Mouse (Mus musculus) forebrain, embryonic 13.5 days (tissue): ENCODE results near the gene Zfp94. TPM values are rescaled to one million over a fixed set of nuclear protein-coding genes. Genes with fewer than 3 reads are reported as not detected.

Experiments used
- ATAC-seq: fragments of 200-750 bp; cut with Nextera tagmentation; 2 replicates; pipeline ENCODE4 v1.8.0; 2017
- H3K27ac ChIP-seq: fragments of 300-500 bp; sonication (generic); 2 replicates; pipeline ENCODE4 v1.5.1; 2015; ENCODE audit warnings: inconsistent platforms, mild to moderate bottlenecking, moderate library complexity
- H3K27me3 ChIP-seq: fragments of 300-500 bp; sonication (generic); 2 replicates; pipeline ENCODE4 v1.6.1; 2015; ENCODE audit warnings: mild to moderate bottlenecking, inconsistent platforms
- H3K36me3 ChIP-seq: fragments of 300-500 bp; sonication (generic); 2 replicates; pipeline ENCODE4 v1.6.1; 2015; ENCODE audit warnings: mild to moderate bottlenecking, inconsistent platforms; ENCODE audit not compliant: poor library complexity, severe bottlenecking
- H3K4me1 ChIP-seq: fragments of 300-500 bp; sonication (generic); 2 replicates; pipeline ENCODE4 v1.6.1; 2015; ENCODE audit warnings: inconsistent platforms
- H3K4me2 ChIP-seq: fragments of 300-500 bp; sonication (generic); 2 replicates; pipeline ENCODE4 v1.6.1; 2015; ENCODE audit warnings: inconsistent platforms, mild to moderate bottlenecking, moderate library complexity
- H3K4me3 ChIP-seq: fragments of 300-500 bp; sonication (generic); 2 replicates; pipeline ENCODE4 v1.5.1; 2015; ENCODE audit warnings: mild to moderate bottlenecking, inconsistent platforms
- H3K9ac ChIP-seq: fragments of 300-500 bp; sonication (generic); 2 replicates; pipeline ENCODE4 v1.6.1; 2015; ENCODE audit warnings: mild to moderate bottlenecking, inconsistent platforms
- H3K9me3 ChIP-seq: fragments of 300-500 bp; sonication (generic); replicated peaks from 2 replicates; pipeline ENCODE4 v1.6.1; 2016; ENCODE audit warnings: inconsistent platforms
- WGBS: fragments of 180-500 bp; shearing (Covaris S2); methylation state at CpG from one replicate; pipeline ENCODE4 v1.1.7; 2015; 5-methylcytosine and 5-hydroxymethylcytosine counted together
- microRNA-seq: library from miRNA; unstranded; fragments of <30 nt; microRNA quantifications from one replicate; pipeline ENCODE4, GENCODE M21; 2016
- polyA plus RNA-seq: library from polyadenylated mRNA; unstranded; fragments of >200 nt; fragmentation: Nextera tagmentation; extraction: Ambion mirVana; gene quantifications from 2 replicates; pipeline ENCODE4 v1.2.1, GENCODE M21; 2015

Zfp94 gene
- polyA plus RNA-seq, 1 experiment from 2014 or later, result 20.1 TPM

- Histone ChIP-seq H3K36me3 (peaks cover 1% of the 10 kb centered on the region; the same call in 1 of the 2 replicates), H3K27ac (no peak overlapping the region), H3K9ac (no peak overlapping the region), H3K4me3 (no peak overlapping the region), H3K27me3 (no peaks in the 10 kb centered on the region), H3K9me3 (no peaks in the 10 kb centered on the region), H3K4me1 (peaks cover 11% of the 10 kb centered on the region), H3K4me2 (peak overlapping the region; percentile 24)
- ATAC-seq, result no peak
- 67% methylated on average over 24 of the region's 24 CpGs for WGBS
Observed at GRCm38 (mm10) chr7:24268176-24269155, 48.0 kb downstream of the Zfp94 start.

DNA sequence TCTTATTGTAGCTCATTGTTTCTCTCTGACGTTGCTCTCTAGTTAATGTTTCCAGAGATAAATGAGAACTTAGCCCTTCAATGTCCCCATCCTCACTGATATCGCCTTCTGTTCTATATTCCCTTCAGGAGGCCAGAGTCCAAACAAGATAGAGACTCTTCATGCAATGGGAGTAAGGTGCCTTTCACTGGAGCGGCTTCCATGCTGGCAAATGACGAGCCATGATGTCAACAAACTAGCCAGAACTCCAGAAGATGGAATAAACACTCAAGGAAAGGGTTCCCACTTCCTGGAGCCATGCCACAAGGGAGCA lies 56.5 kb downstream of the Zfp94 start:
- H3K27ac ChIP-seq, result no peak overlapping the region
- H3K4me1 ChIP-seq, result peaks cover 6% of the 10 kb centered on the region; the same call in 1 of the 2 replicates
- no peak for ATAC-seq
- no peak overlapping the region for H3K4me3 ChIP-seq
- WGBS, result 92% methylated on average over 4 of the region's 4 CpGs
- no peak overlapping the region for H3K9ac ChIP-seq
- no peaks in the 10 kb centered on the region for H3K9me3 ChIP-seq
- H3K27me3 ChIP-seq, result no peaks in the 10 kb centered on the region
- no peak overlapping the region for H3K4me2 ChIP-seq
- H3K36me3 ChIP-seq, result peaks cover 24% of the 10 kb centered on the region

GRCm38 (mm10) chr7:24259306-24259999 lies 57.0 kb downstream of the Zfp94 start:
- 92% methylated on average over 13 of the region's 13 CpGs for WGBS
- ATAC-seq, result no peak
- H3K27me3 ChIP-seq, result no peaks in the 10 kb centered on the region
- no peak overlapping the region for H3K4me3 ChIP-seq
- no peak overlapping the region for H3K4me2 ChIP-seq
- H3K9ac ChIP-seq, result no peak overlapping the region
- peaks cover 24% of the 10 kb centered on the region for H3K36me3 ChIP-seq
- no peaks in the 10 kb centered on the region for H3K9me3 ChIP-seq
- H3K27ac ChIP-seq, result no peak overlapping the region
- H3K4me1 ChIP-seq, result peaks cover 8% of the 10 kb centered on the region; the same call in 1 of the 2 replicates

DNA sequence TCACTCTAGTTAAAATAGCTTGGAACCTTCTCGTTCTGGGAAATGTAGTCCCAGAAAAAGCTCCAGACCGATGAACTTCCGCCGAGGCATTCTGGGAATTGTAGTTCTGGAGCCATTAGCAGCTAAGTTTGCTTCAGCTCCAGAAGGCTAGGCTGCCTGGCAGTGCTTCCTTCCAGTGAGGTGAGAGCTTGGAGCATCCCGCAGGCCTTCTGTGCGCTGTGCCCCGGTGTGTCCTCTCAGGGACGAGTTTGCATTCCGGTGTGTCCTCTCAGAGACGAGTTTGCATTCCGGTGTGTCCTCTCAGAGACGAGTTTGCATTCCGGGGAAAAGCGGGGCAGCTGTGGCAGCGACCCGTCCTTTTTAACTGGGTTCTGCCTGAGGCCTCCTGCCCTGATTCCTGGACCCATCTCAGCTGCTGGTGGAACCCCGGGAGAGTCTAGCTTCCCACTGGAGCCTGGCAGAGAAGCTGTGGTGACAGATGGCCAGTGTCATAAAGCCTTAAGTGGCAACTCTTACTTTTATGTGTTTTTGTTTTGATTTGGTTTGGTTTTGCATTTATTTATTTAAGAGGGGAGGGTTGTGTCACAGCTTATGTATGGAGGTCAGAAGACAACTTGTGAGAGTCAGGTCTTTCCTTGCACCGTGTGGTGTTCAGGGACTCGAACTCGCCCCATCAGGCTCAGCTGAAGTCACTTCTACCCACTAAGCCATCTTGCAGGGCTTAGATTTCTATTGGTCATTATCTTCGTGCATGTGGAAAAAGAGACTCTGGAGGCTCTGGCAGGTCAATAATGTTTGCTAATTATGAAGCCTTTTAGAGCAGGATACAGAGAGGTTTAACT lies 61.6 kb downstream of the Zfp94 start, which contains the start of gene Zfp108:
Gene Zfp108, plus strand, starts transcription at position 162 of the 842 bp plus-strand sequence.
- 20% methylated on average over 21 of the region's 21 CpGs for WGBS
- ATAC-seq, result peak; percentile 95
- Histone ChIP-seq H3K9me3 (no peaks in the 10 kb centered on the region), H3K4me3 (peak within 1 kb of the TSS; percentile 42), H3K27me3 (no peaks in the 10 kb centered on the region), H3K27ac (no peak within 1 kb of the TSS), H3K4me1 (peaks cover 8% of the 10 kb centered on the region; the same call in 1 of the 2 replicates), H3K36me3 (peaks cover 3% of the 10 kb centered on the region), H3K4me2 (peak within 1 kb of the TSS; percentile 64), H3K9ac (peak within 1 kb of the TSS; percentile 71)

GRCm38 (mm10) chr7:24253779-24254615 lies 62.5 kb downstream of the Zfp94 start:
- ATAC-seq, result peak; percentile 68
- Histone ChIP-seq H3K4me2 (peak overlapping the region; percentile 64), H3K4me1 (peaks cover 8% of the 10 kb centered on the region; the same call in 1 of the 2 replicates), H3K9ac (no peak overlapping the region; the same call in 1 of the 2 replicates), H3K27me3 (no peaks in the 10 kb centered on the region), H3K4me3 (peak overlapping the region; percentile 42), H3K27ac (no peak overlapping the region), H3K36me3 (no peaks in the 10 kb centered on the region), H3K9me3 (no peaks in the 10 kb centered on the region)
- 61% methylated on average over 9 of the region's 9 CpGs for WGBS

Small RNA genes within 50 kb of the gene (microRNA-seq; reads per million reads assigned to microRNA genes)
- not detected for gene Gm27592

Other genes starting within 250 kb of the Zfp94 start
- gene Zfp180, start 234.7 kb downstream of the Zfp94 start, polyA plus RNA-seq, result 30.9 and 32.8 TPM in 2 replicates
- 7.7 and 8.6 TPM in 2 replicates for gene Zfp112, start 204.4 kb downstream of the Zfp94 start, polyA plus RNA-seq
- gene Zfp235, start 182.5 kb downstream of the Zfp94 start, polyA plus RNA-seq, result 18.7 and 18.8 TPM in 2 replicates
- 8.4 and 8.8 TPM in 2 replicates for gene Zfp114, start 141.6 kb downstream of the Zfp94 start, polyA plus RNA-seq
- gene Zfp111, start 105.2 kb downstream of the Zfp94 start, polyA plus RNA-seq, result 8.1 and 8.4 TPM in 2 replicates
- gene Zfp109, start 79.1 kb downstream of the Zfp94 start, polyA plus RNA-seq, result 4.5 and 4.6 TPM in 2 replicates
- 2.5 and 3.4 TPM in 2 replicates for gene Zfp108, start 61.9 kb downstream of the Zfp94 start, polyA plus RNA-seq
- 9.3 and 9.4 TPM in 2 replicates for gene Zfp93, start 46.2 kb downstream of the Zfp94 start, polyA plus RNA-seq
- 44.0 and 46.2 TPM in 2 replicates for gene Zfp61, start 15.4 kb downstream of the Zfp94 start, polyA plus RNA-seq
- gene Tescl, start 17.3 kb upstream of the Zfp94 start, polyA plus RNA-seq, result not detected in 2 replicates
- gene Lypd5, start 32.5 kb upstream of the Zfp94 start, polyA plus RNA-seq, result not detected in 2 replicates
- 0.40 and 0.44 TPM in 2 replicates for gene Kcnn4, start 53.6 kb upstream of the Zfp94 start, polyA plus RNA-seq
- gene Smg9, start 83.0 kb upstream of the Zfp94 start, polyA plus RNA-seq, result 25.7 and 30.4 TPM in 2 replicates
- 0.15 TPM in 1 of 2 replicates, not detected in the other for gene Irgc1, start 135.6 kb upstream of the Zfp94 start, polyA plus RNA-seq
- gene Plaur, start 145.8 kb upstream of the Zfp94 start, polyA plus RNA-seq, result 1.3 TPM in 2 replicates
- gene Cadm4, start 165.4 kb upstream of the Zfp94 start, polyA plus RNA-seq, result 45.8 and 47.0 TPM in 2 replicates
- 214 and 220 TPM in 2 replicates for gene Zfp428, start 190.3 kb upstream of the Zfp94 start, polyA plus RNA-seq
- gene AC161166.1, start 195.8 kb upstream of the Zfp94 start, polyA plus RNA-seq, result 0.97 and 1.1 TPM in 2 replicates
- 15.1 and 17.4 TPM in 2 replicates for gene Irgq, start 214.0 kb upstream of the Zfp94 start, polyA plus RNA-seq
- not detected in 2 replicates for gene Pinlyp, start 229.5 kb upstream of the Zfp94 start, polyA plus RNA-seq
- gene Xrcc1, start 229.6 kb upstream of the Zfp94 start, polyA plus RNA-seq, result 89.6 and 99.1 TPM in 2 replicates